Mouse (Mus musculus) cortical plate, adult 2 months (tissue): ENCODE data around the gene Dnmt1. TPM values are rescaled to one million over a fixed set of nuclear protein-coding genes. Genes with fewer than 3 reads are reported as not detected.
A peak's percentile ranks its signal among the peaks of the same experiment; 100 is the strongest.

Experiments used
- H3K27ac ChIP-seq: fragments of 200-500 bp; 2 replicates; pipeline ENCODE4 v1.5.1; 2012; ENCODE audit warnings: low read length, control low read depth, inconsistent platforms; ENCODE audit not compliant: insufficient read depth
- H3K4me1 ChIP-seq: fragments of 200-500 bp; 2 replicates; pipeline ENCODE4 v1.6.1; 2011; ENCODE audit warnings: low read length; ENCODE audit not compliant: control insufficient read depth, insufficient read depth
- H3K4me3 ChIP-seq: fragments of 200-500 bp; 2 replicates; pipeline ENCODE4 v1.5.1; 2011; ENCODE audit warnings: mild to moderate bottlenecking, low read length, control low read depth; ENCODE audit not compliant: insufficient read depth
- CTCF ChIP-seq: fragments of 200-500 bp; IDR thresholded peaks from 2 replicates; pipeline ENCODE4 v1.5.1; 2011; ENCODE audit warnings: mild to moderate bottlenecking, control low read depth, low read length; ENCODE audit not compliant: insufficient read depth; ENCODE audit errors: extremely low read depth
- POLR2A ChIP-seq: fragments of 200-500 bp; IDR thresholded peaks from 2 replicates; pipeline ENCODE4 v1.6.1; 2011; ENCODE audit warnings: mild to moderate bottlenecking, low read length, control low read depth; ENCODE audit not compliant: insufficient read depth; ENCODE audit errors: extremely low read depth
- polyA plus RNA-seq: library from polyadenylated mRNA; depleted of rRNA; stranded (reverse); fragments of >200 nt; gene quantifications from 2 replicates; pipeline ENCODE4 v1.2.3, GENCODE M21; 2012

Dnmt1 gene
- polyA plus RNA-seq, 1 experiment: 31.7 TPM

DNA sequence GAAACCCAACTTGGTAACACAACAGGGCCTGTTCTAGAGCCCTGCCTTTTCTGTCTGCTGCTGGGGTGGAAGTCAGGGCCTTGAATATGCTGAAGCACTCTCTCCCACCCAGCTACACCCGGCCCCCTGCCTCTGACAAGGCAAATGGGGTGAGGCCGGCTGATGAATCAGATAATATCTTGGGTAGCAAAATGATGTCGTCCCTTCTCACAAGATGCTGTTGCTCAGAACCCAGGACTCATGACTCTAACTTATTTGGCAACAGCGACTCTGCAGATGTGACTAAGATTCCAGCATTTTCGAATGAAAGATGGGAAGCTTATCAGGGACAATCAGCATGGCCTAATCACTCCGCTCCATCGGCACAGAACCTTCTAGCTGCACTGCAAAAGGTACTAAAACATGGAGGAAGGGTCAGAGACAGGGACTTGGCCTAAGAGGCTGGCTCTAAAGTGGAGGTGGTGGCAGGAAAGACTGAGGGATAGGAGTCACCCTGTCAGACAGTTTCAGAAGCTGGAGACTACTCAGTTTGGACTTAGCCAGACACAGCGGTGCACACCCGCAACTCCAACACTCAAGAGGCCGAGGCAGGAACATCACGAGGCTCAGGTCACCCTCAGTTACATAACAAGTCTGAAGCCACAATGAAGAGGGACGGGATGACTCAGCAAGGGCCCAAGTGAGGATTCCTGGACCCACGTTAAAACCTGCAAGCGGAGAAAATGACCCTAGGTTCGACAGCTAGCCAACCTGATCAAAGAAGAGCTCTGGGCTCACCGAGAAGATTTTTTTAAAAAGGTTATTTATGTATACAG lies 13.4 kb downstream of the Dnmt1 start:
- Histone ChIP-seq H3K4me3 (no peak overlapping the region), H3K27ac (no peak overlapping the region), H3K4me1 (no peaks in the 10 kb centered on the region)
- TF ChIP-seq POLR2A: no peak

DNA sequence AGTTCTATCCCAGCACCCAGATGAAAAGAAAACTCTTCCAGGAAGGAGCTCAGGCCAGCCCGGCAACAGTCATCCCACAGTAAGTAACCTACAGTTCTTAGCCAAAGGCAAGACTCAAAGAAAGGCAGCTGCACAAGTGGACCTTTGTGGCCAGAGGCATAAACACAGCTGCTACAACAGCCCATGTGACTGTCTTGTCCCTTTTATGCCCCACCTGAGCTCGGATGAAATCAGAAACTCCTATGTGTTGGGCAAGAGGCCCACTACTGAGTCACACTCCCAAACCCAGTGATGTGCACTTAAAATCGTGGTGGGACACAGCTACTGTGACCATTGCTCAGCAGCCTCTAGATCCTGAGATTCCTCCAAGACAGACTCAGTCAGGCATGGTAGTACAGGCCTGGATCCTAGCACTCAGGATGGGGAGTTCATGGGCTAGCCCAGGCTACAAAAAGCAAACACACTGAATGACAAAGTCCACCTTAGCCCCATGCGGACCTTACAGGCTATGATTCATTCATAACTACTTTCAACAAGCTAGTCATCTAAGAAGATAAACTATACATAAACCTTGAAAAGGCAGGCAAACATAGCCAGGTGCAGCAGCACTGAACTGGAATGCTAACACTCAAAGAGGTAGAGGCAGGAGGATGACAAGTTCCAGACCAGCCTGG lies 14.9 kb downstream of the Dnmt1 start:
- no peak overlapping the region for H3K27ac ChIP-seq
- no peak overlapping the region for H3K4me3 ChIP-seq
- no peaks in the 10 kb centered on the region for H3K4me1 ChIP-seq
- TF ChIP-seq CTCF (no peak), POLR2A (no peak)

- Histone ChIP-seq H3K4me3 (no peak overlapping the region), H3K4me1 (no peaks in the 10 kb centered on the region), H3K27ac (no peak overlapping the region)
- TF ChIP-seq POLR2A: no peak
- TF ChIP-seq CTCF: no peak
Measured at GRCm38 (mm10) chr9:20943911-20944310, 15.8 kb downstream of the Dnmt1 start.

DNA sequence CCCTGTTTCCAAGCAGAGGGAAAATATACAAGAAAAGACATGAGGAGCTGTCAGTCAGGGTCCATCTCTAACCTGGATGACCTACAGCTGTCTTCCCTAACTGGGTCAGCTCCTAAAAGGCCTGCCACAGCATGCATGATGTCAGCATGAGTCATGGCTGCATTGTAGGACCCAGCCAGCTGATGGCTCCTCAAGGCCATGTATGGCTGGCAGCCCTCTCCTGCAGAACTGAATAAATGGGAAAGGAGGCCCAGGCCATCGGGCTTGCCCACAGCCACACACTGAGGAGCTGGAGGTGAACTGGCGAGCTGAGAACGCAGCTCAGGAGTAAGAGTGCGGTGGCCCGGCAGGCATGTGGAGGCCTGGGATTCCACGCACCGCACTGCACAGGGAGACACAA lies 16.3 kb downstream of the Dnmt1 start:
- Histone ChIP-seq H3K4me3 (no peak overlapping the region), H3K27ac (no peak overlapping the region), H3K4me1 (no peaks in the 10 kb centered on the region)
- TF ChIP-seq POLR2A (no peak), CTCF (no peak)

DNA sequence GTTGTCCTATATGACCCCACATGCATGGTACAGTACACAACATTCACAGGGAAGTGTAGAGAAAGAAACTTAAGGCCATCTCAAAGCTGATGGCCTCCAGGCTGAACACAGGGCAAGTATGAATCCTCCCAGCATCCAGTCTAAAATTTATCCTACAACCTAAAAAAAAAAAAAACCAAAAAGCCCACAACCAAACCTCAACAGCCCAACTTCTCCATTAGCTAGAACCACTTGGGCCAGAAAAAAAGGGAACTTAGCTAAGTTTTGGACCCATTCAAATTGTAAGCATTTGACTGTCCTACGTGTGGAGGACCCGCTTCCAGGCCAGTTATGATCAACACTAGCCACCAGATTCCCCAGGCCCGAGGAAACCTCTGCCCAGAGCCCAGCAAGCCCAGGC lies 36.4 kb downstream of the Dnmt1 start:
- H3K4me3 ChIP-seq: no peak overlapping the region
- no peaks in the 10 kb centered on the region for H3K4me1 ChIP-seq
- no peak for TF ChIP-seq CTCF
- no peak for TF ChIP-seq POLR2A
- no peak overlapping the region for H3K27ac ChIP-seq

DNA sequence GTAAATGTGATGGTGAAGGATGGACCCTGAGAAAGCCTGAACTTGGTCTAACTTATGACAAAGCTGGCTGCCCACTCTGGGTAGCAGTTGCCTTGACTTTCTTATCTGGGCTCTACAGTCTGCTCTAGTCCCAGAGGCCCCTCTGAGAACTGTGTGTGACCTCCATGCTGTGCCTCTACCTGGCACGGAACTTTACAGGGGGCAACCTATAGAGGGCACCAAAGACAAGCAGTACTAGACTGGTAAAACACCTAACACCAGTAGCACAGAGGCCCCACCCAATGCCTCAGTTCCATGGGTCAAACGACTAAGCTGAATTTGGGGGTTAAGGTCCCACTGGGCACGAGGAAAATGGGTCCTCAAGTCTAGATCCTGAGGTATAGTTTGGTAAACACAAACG lies 43.5 kb downstream of the Dnmt1 start:
- Histone ChIP-seq H3K4me3 (no peak overlapping the region), H3K27ac (no peak overlapping the region), H3K4me1 (no peaks in the 10 kb centered on the region)
- TF ChIP-seq CTCF (peak; percentile 39), POLR2A (no peak)

- no peak overlapping the region for H3K27ac ChIP-seq
- TF ChIP-seq POLR2A (no peak), CTCF (no peak)
- H3K4me3 ChIP-seq: no peak overlapping the region
- H3K4me1 ChIP-seq: no peaks in the 10 kb centered on the region
Measured at GRCm38 (mm10) chr9:20909948-20910347, 49.7 kb downstream of the Dnmt1 start.

GRCm38 (mm10) chr9:20902174-20902491 lies 57.6 kb downstream of the Dnmt1 start:
- Histone ChIP-seq H3K4me1 (peaks cover 6% of the 10 kb centered on the region; the same call in 1 of the 2 replicates), H3K4me3 (no peak overlapping the region), H3K27ac (no peak overlapping the region)
- TF ChIP-seq POLR2A (no peak), CTCF (no peak)

DNA sequence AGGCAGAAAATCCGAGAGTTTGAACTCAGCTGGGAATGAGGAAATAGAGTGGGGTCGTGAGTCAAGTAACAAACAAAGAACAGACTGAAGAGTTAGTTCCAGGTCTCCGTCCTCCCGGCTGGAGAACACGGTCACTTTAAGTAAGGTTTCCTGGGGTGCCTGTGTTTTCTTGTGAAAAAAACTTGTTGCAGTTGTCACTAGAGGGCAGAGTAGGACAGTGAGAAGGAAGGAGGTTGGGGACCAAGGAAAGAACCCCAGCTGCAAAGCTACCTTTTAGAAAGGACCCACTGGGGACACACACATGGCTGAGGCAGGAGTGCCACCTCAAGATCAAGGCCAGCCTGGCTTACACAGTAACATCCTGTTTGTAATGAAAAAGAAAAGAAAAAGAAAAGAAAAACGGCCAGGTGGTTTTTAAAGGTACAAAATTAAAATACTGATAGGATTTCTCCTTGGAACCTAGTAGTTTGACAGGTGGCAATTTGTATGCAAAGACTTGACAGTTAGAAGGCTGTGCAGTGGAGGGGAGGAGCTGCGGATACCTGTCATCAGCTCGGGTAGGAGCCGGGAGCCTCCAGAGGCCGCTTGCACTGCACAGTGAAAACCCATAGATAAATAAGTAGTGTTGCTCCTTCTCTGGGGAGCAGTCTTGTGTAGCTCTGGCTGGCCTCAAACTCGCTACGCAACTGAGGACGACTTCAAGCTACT lies 58.1 kb downstream of the Dnmt1 start:
- peaks cover 7% of the 10 kb centered on the region; the same call in 1 of the 2 replicates for H3K4me1 ChIP-seq
- no peak overlapping the region for H3K4me3 ChIP-seq
- no peak overlapping the region for H3K27ac ChIP-seq
- TF ChIP-seq CTCF: peak; percentile 74
- no peak for TF ChIP-seq POLR2A

GRCm38 (mm10) chr9:20898511-20899073 lies 61.1 kb downstream of the Dnmt1 start, which contains the start of gene Eif3g:
Gene Eif3g, minus strand, starts transcription at chr9:20898623.
- Histone ChIP-seq H3K4me3 (peak within 1 kb of the TSS; percentile 74), H3K4me1 (peaks cover 7% of the 10 kb centered on the region; the same call in 1 of the 2 replicates), H3K27ac (no peak within 1 kb of the TSS)
- TF ChIP-seq CTCF: peak; percentile 77
- TF ChIP-seq POLR2A: peak; percentile 63; the same call in 1 of the 2 replicates
